Mouse (Mus musculus) megakaryocyte, embryonic 14.5 days (primary cell): ENCODE measurements at regions not wholly inside any gene's neighbourhood (a gene's known extent, or its start where the extent isn't known, plus 50 kb on each side); places are given as distances from the start of the nearest gene placed in this dataset.

Experiments used
- FLI1 ChIP-seq: IDR thresholded peaks from 2 replicates; pipeline ENCODE4 v1.6.1; 2012; ENCODE audit warnings: low read length, inconsistent platforms, mixed read lengths
- GATA1 ChIP-seq: IDR thresholded peaks from 3 replicates; pipeline ENCODE4 v1.6.1; 2012; ENCODE audit warnings: mixed read lengths, low read length, inconsistent platforms, borderline replicate concordance

GRCm38 (mm10) chr4:71520751-71521150 is 237.0 kb downstream of the Gm11232 start:
- TF ChIP-seq GATA1 (no peak), FLI1 (no peak)
